Mouse (Mus musculus): ENCODE measurements at regions not wholly inside any gene's neighbourhood (a gene's known extent, or its start where the extent isn't known, plus 50 kb on each side); places are given as distances from the start of the nearest gene placed in this dataset.

DNA sequence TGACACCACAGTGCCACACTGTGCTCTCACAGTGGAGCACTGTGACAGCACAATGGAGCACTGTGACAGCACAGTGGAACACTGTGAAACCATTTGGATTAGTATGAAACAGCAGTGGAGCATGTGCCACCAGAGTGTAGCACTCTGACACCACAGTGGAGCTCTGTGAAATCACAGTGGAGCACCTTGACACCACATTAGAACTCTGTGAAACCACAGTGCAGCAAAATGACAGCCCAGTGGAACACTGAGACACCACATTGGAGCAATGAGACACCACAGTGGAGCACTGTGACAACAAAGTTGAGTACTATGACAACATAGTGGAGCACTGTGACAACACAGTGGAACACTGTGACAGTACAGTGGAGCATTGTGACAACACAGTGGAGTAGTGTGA, 112.2 kb upstream of the Vmn1r2 start:
- no peak for TF ChIP-seq CTCF (IDR thresholded peaks at IDR 0.05; ENCODE audit: borderline replicate concordance, extremely low read depth, insufficient read depth, insufficient read length)
- TF ChIP-seq POLR2A (IDR thresholded peaks at IDR 0.05; ENCODE audit: borderline replicate concordance, extremely low read depth, insufficient read depth, insufficient read length, poor library complexity, severe bottlenecking), result no peak

Data from brain, embryonic 14.5 days (tissue).